Mouse (Mus musculus) heart, postnatal 0 days (tissue): Measurements from ENCODE around the gene Uvrag.

Source experiments
- CTCF ChIP-seq: IDR thresholded peaks from 2 replicates; pipeline ENCODE4 v1.5.1; 2016; ENCODE audit warnings: antibody characterized with exemption, control low read depth, low read depth
- EP300 ChIP-seq: IDR thresholded peaks from 2 replicates; pipeline ENCODE4 v1.6.1; 2016; ENCODE audit warnings: antibody characterized with exemption, low read depth

DNA sequence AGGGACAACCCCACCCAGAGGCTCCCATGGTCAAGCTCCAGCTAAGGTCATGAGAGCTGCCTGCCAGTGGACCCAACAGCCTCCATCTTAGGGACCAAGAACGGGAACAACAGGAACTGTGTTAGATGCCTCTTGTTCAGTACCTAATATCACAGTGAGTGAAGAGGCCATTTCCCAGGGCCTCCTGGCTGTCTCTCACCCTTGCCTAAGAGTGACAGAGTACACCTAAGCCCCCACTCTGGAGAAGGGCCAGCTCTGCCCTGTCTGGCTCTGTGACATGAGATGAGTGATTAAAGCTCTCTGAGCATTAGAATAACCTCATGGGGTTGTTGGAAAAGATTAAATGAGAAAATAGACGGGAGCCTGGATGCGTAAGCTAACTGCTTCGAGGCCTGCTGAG is 33.1 kb upstream of the Uvrag start:
- TF ChIP-seq EP300 (no peak), CTCF (no peak)
